In genomic region chr19:5842785-5843730, GRCm38 (mm10) we compare ENCODE assay signal across 8 mouse cellular contexts. TPM values are rescaled to one million over a fixed set of nuclear protein-coding genes. Genes with fewer than 3 reads are reported as not detected.
DNase-seq lines count a peak whose midpoint lies in the region; ATAC-seq lines count a peak whose summit lies in the region.

No protein-coding gene starts in this region.

- WGBS in embryonic facial prominence, embryonic 10.5 days = 73% methylated on average over 9 of the region's 9 CpGs
- 57% methylated on average over 9 of the region's 9 CpGs for WGBS in hindbrain, embryonic 13.5 days
- 35% methylated on average over 9 of the region's 9 CpGs for WGBS in liver, embryonic 15.5 days (ENCODE audit: insufficient replicate concordance)

- peak overlapping the region; percentile 66 for H3K4me2 ChIP-seq in hindbrain, embryonic 13.5 days
- peak overlapping the region; percentile 82 for H3K4me2 ChIP-seq in liver, embryonic 15.5 days

- peak; percentile 34 for DNase-seq in spleen, adult 12 weeks (ENCODE audit: low spot score)
- no peak for DNase-seq in spleen, postnatal 14 days (ENCODE audit: low spot score in 2 of 2)
- no peak for DNase-seq in embryonic facial prominence, embryonic 10.5 days (ENCODE audit: low spot score)
- peak; percentile 51 to 75 for DNase-seq in spleen, postnatal 4 days (ENCODE audit: low spot score in 2 of 2)
- DNase-seq in ovary, adult 18-20 months (ENCODE audit: low spot score) = no peak
- DNase-seq in MN1 (ENCODE audit: low spot score) = no peak

- H3K9ac ChIP-seq in hindbrain, embryonic 13.5 days = no peak overlapping the region
- peak overlapping the region; percentile 79 for H3K9ac ChIP-seq in liver, embryonic 15.5 days

- H3K4me1 ChIP-seq in embryonic facial prominence, embryonic 10.5 days = peaks cover 76% of the 10 kb centered on the region
- peaks cover 68% of the 10 kb centered on the region for H3K4me1 ChIP-seq in hindbrain, embryonic 13.5 days (replicated peaks)
- peaks cover 95% of the 10 kb centered on the region for H3K4me1 ChIP-seq in liver, embryonic 15.5 days (replicated peaks)

- H3K27ac ChIP-seq in embryonic facial prominence, embryonic 10.5 days (replicated peaks) = peak overlapping the region; percentile 55; the same call in 1 of the 2 replicates
- H3K27ac ChIP-seq in hindbrain, embryonic 13.5 days = peak overlapping the region; percentile 36
- peak overlapping the region; percentile 97 for H3K27ac ChIP-seq in liver, embryonic 15.5 days (replicated peaks)

- H3K27me3 ChIP-seq in embryonic facial prominence, embryonic 10.5 days (replicated peaks; ENCODE audit: low read depth, poor library complexity, severe bottlenecking) = no peaks in the 10 kb centered on the region
- H3K27me3 ChIP-seq in hindbrain, embryonic 13.5 days = no peaks in the 10 kb centered on the region
- H3K27me3 ChIP-seq in liver, embryonic 15.5 days = no peaks in the 10 kb centered on the region

- no peaks in the 10 kb centered on the region for H3K9me3 ChIP-seq in embryonic facial prominence, embryonic 10.5 days
- no peaks in the 10 kb centered on the region for H3K9me3 ChIP-seq in hindbrain, embryonic 13.5 days
- H3K9me3 ChIP-seq in liver, embryonic 15.5 days (replicated peaks) = no peaks in the 10 kb centered on the region

- H3K4me3 ChIP-seq in embryonic facial prominence, embryonic 10.5 days = peak overlapping the region; percentile 35; the same call in 1 of the 2 replicates
- 0 out of 2 replicates have a peak overlapping the region, but pooled peaks have one; percentile 17 for H3K4me3 ChIP-seq in hindbrain, embryonic 13.5 days
- H3K4me3 ChIP-seq in liver, embryonic 15.5 days (replicated peaks) = peak overlapping the region; percentile 64

- no peak for ATAC-seq in hindbrain, embryonic 13.5 days (ENCODE audit: low FRiP score)
- ATAC-seq in liver, embryonic 15.5 days (ENCODE audit: insufficient read depth) = no peak

- H3K36me3 ChIP-seq in embryonic facial prominence, embryonic 10.5 days (replicated peaks) = no peaks in the 10 kb centered on the region
- H3K36me3 ChIP-seq in hindbrain, embryonic 13.5 days = no peaks in the 10 kb centered on the region
- 0 out of 2 replicates have a peak, but pooled peaks cover 4% of the 10 kb centered on the region for H3K36me3 ChIP-seq in liver, embryonic 15.5 days (replicated peaks)

RNA-seq across cellular contexts. Expression of gene Frmd8, which starts 32.0 kb away (rescaled TPM):
- 44.6 and 45.4 TPM in 2 replicates for polyA plus RNA-seq in embryonic facial prominence, embryonic 10.5 days (2016; fragmentation: Nextera tagmentation; extraction: Ambion mirVana)
- polyA plus RNA-seq in hindbrain, embryonic 13.5 days (2015; fragmentation: Nextera tagmentation; extraction: Ambion mirVana) = 17.5 and 19.3 TPM in 2 replicates
- 12.9 and 13.1 TPM in 2 replicates for polyA plus RNA-seq in liver, embryonic 15.5 days (2015; fragmentation: Nextera tagmentation; extraction: Ambion mirVana)

RNA-seq across cellular contexts. Expression of gene Slc25a45, which starts 34.5 kb away (rescaled TPM):
- 2.5 and 2.9 TPM in 2 replicates for polyA plus RNA-seq in embryonic facial prominence, embryonic 10.5 days (2016; fragmentation: Nextera tagmentation; extraction: Ambion mirVana)
- polyA plus RNA-seq in hindbrain, embryonic 13.5 days (2015; fragmentation: Nextera tagmentation; extraction: Ambion mirVana) = 2.6 and 2.8 TPM in 2 replicates
- 7.1 and 7.9 TPM in 2 replicates for polyA plus RNA-seq in liver, embryonic 15.5 days (2015; fragmentation: Nextera tagmentation; extraction: Ambion mirVana)

RNA-seq across cellular contexts. Expression of gene Tigd3, which starts 50.9 kb away (rescaled TPM):
- polyA plus RNA-seq in embryonic facial prominence, embryonic 10.5 days (2016; fragmentation: Nextera tagmentation; extraction: Ambion mirVana) = 6.8 and 7.4 TPM in 2 replicates
- polyA plus RNA-seq in hindbrain, embryonic 13.5 days (2015; fragmentation: Nextera tagmentation; extraction: Ambion mirVana) = 15.2 and 15.9 TPM in 2 replicates
- 2.8 and 2.9 TPM in 2 replicates for polyA plus RNA-seq in liver, embryonic 15.5 days (2015; fragmentation: Nextera tagmentation; extraction: Ambion mirVana)

Comparison
In these comparisons a context has a peak if more than half of its experiments do, and no peak if none do; other contexts are left out.
1. DNase-seq: peak in spleen, adult 12 weeks (single experiment) and spleen, postnatal 4 days (2 of 2); none in spleen, postnatal 14 days (0 of 2), embryonic facial prominence, embryonic 10.5 days (single experiment), ovary, adult 18-20 months (single experiment) and MN1 (single experiment).
2. H3K27ac ChIP-seq: peak in every context shown above with its lines; median percentile 97 in liver, embryonic 15.5 days; 55 in embryonic facial prominence, embryonic 10.5 days; 36 in hindbrain, embryonic 13.5 days.
3. Peak in every context shown above with its lines, with median percentiles within 50 percentile points of each other: H3K4me3 ChIP-seq.